Mouse (Mus musculus) T-cell, adult 2 months (primary cell): ENCODE results near the gene Pde10a.

Source experiments
- DNase-seq: peaks from one replicate; pipeline ENCODE4 v3.0.0; 2022; ENCODE audit warnings: low spot score

The Pde10a gene

DNA sequence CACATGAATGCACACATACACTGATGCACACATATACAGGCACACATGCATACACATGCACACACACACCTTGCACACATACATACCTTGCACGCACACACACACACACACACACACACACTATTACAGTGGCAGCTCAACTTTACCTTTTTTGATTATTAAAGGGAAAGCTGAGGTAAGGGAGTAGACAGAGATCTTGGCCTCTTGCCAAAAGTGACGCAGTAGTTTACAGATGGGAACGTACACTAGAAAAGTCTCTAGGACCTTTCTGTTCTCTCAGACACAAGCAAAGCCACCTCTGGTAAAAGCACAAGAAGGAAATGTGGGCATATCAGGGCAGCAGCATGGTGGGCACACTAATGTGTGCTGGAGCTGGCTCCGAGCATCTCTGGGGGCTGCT lies 317.5 kb downstream of the Pde10a start:
- DNase-seq: no peak

- no peak for DNase-seq
Measured at GRCm38 (mm10) chr17:8843941-8844340, 318.8 kb downstream of the Pde10a start.

- no peak for DNase-seq
Measured at GRCm38 (mm10) chr17:8846506-8846905, 321.3 kb downstream of the Pde10a start.

DNA sequence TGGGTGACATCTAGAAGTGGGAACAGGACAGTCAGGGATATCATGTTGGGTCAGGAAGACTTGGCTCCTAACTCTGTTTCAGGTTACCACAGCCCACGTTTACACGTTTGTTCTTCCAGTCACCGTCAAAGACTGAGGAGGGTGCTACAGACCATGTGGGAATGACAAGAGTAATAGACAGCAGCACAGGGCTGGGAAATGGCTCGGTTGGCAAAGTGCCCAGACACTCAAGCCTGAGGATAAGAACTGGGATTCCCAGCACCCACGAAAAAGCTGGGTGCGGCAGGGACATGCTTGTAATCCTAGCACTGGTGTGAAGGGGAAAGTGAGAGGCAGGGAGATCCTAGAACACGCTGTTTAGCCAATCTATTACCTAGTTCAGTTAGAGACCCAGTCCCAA lies 322.4 kb downstream of the Pde10a start:
- DNase-seq: no peak

DNA sequence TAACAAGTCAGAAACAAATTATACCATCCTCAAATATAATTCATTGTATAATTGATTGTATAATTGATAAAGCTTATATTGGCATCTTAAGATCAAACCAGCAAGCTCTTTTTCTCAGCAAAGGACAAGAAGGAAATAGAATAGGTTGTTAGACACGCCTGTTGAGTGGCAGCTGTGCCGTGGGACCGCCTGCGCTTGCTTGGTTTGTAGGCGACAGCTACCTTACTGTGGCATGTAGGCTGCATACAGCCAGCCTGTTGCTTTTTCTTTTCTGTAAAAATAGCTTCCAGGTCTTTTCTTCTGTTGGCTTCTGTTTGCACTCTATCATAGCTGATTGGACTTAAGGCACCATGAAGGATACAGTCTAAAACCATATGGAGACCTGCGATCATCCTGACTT lies 326.7 kb downstream of the Pde10a start:
- no peak for DNase-seq

DNA sequence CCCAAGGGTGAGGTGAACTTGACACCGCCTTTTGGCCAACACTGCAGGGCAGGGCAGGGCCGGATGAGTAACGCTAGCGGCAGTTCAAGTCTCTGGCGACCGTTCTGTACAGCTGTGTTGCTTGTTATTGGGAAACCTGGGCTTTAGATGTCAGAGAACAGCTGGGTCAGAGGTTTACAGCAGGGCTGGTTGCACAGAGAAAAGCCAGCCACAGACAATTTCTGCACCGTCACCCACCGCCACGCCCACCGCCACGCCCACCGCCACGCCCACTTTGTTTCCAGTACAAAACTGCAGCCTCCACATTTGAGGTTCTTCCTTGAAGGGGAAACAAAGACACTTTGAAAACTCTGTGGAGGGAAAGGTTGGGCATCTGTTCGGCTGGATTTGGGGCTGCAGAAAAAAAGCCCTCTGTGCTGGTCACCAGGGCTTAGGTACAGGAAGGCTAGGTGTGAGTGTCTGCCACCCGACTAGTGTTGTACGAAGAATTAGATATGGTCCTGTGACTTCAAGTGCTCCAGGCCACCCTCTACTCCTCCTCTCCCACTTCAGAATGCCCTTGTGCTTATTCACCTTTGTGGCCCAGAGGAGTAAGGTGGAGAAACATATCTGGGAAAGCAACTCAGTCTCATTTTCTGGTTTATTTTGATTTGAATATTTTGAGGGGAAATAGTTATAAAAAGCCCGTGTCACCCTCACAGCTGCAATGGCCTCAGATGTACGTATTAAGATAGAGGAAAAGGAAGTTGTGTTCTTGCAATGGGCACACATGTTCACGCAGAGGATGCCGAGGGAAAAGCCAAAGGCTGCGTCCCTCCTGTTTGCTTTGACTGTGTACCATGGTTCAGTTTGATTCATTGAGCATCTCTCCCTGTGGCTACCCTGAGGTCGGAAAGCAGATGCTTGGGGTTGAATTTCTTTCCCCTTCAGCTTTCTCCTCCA lies 331.5 kb downstream of the Pde10a start:
- peak; percentile 51 for DNase-seq

DNA sequence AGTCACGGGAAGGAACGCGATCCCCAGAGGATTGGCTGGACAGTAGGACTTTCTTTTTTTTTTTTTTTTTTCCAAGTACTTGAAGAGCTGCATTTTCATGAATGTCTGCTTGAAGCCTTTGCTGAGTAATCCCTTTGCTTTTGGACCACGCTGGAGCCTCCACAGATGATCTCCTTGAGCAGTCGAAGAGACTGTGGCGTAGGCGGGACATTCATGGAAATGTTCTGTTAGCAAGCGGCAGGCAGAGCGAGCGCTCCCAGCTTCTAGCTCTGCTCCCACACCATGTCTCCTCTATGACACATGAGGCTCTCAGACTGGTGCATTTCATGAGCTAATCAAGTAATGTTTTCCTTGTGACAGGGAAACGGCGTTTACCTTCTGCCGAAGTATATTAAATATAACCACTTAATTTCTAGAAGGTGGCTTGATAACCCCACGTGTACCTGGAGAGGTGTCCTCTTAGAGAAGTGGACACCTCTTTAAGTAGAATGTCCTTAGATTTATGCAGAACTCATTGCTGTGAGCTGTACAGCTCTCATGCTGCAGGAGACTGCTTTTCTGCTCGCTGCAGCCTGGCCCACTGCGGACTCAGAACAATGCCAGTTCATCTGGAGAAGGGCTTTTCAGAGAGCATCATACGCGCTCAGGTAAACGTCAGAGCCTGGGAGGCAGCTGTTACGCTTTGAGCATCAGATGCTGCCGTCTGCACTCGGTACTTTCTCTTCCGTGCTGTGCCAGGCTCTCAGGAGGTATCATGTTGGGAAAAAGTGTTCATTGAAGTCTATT lies 333.7 kb downstream of the Pde10a start:
- no peak for DNase-seq

- DNase-seq: no peak
Measured at GRCm38 (mm10) chr17:8859489-8859888, 334.3 kb downstream of the Pde10a start.

DNA sequence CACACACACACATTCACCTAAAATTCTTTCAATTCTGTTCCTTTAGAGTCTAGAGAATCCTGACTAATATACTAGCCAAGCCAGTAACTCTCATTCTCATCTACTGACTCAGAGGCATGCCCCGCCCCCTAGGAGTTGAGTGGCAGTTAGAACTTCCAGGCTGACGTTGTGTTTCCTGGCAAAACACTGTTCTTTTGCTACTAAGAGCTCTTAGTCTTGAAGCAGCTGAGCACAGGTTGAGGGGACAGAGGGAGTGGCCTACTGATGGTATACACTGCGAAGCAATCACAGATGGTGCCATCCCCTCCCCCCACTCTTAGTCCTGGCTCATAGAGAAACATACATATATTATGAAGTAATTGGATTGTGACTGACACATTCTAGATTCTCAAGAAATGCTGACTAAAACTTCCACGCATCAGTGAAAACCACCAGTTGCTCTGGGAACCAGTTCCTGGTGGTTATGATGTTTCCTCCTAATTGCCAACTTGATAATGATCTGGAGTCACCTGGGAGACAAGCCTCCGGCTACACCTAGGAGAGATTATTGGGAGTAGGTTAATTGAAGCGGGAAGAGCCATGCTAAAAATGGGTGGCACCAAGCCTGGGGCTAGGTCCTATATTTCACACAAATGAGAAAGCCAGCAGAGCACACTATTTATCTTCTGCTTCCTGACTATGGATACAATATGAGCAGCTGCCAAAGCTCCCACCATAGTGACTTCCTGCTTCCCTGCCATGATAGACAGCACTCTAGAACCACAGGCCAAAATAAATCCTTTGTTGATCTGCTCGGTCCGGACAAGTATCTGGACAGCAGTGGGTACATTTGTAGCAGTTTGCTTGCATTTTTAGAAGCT lies 339.7 kb downstream of the Pde10a start:
- no peak for DNase-seq

DNA sequence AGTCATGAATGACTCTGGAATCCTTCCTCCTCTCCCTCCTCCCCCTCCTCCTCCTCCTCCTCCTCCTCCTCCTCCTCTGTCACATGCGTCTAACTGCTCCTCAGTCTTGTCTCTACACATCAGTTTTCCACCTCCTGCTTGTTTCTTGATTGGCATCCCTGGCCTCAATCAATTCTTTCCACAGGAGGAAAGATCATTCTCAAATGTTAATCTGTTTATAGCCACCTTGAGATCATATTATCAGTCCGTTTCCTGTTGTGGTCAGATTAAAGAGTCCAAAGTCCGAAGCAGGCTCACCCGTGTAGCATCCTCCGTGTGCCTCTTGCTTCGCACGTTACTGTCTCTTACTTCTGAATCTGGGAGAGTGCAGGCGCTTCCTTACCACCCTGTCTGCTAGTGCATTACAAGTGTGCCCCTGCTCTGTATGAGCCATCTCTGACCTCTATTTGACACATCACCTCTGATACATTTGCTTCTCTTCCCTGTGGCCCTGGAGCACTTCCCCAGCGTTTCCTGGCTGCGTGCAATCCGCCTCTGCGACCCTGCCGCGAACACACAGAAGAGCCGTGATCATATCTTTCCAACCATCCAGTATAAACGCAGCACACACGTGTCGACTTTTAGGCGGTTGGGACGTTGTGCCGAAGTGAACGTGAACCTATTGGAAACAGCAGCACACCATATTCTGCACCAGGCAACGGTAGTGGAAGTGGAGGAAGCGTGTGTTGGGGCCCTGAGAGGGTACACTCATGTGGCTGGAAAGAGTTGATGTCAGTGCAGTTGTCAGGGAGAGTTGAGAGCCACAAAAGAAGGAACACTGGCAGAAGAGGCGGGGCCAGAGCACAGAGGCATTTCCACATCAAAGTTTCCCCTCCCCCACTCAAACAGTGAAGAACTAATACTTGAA lies 342.4 kb downstream of the Pde10a start:
- DNase-seq: no peak

GRCm38 (mm10) chr17:8869287-8869686 lies 344.1 kb downstream of the Pde10a start:
- DNase-seq: no peak

DNA sequence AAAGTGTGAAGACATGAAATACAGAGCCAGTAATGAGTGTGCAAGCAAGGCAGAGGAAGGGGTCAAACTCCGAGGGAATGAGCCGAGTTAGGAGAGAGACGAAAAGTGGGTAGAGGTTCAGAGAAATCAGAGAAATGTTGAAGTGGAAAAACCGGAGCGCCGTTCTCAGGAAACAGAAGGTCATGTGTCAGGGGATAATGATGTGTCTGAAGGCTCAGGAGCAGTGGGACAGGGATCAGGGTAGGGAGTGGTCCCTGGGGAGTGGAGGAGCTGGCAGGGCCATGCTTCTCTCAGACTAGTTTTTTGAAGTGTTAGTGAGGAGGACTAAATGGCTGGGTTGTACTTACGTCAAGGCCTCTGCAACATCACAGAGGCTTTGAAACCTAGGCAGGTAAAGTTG lies 345.7 kb downstream of the Pde10a start:
- no peak for DNase-seq

- DNase-seq: no peak
Measured at GRCm38 (mm10) chr17:8871396-8871795, 346.2 kb downstream of the Pde10a start.

DNA sequence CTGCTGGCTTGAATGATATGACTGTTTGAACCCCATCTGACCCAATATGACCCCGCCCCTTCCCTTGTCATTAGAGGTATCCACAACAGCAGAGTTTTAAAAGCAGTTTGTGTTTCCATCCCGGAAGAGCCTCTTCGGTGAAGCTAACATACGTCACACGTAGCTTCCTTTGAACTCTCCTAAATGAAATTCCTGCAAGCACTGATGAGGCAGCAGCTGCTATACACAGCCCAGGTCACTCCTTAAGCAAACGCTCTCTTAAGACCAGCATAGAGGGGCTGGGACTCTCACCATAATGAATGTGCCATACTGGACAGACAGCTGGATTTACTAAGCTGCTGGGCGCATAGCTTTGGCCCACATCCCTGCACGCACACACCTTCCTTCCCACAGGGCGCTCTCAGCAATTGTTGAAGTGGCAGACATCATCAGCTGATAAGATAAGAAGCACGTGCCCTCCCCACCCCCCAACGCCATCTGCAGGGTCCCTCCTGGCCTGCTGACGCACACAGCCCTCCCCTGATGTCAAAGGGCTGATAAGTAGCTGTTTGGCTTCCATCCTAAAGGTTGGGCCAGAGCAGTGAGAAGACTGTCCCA lies 346.9 kb downstream of the Pde10a start:
- peak; percentile 23 for DNase-seq

DNA sequence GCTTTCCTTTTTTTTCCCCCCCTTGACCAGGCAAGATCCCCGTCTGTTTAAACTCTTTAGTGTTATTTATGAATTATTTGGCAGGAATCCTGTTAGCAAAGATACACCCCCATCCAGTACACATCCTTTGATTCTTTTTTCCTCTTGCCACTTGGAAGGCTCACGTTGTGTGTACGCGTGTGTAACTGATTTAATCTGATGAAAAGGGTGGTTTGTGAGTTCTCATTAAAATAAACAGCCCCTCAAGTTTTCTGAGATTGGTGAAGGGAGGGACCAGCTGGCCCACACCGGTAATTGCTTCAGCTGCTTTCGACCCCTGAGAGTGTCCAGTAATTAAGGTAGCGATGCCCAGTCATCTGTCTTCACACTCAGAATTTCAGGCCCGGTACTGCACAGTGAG lies 347.4 kb downstream of the Pde10a start:
- no peak for DNase-seq

DNA sequence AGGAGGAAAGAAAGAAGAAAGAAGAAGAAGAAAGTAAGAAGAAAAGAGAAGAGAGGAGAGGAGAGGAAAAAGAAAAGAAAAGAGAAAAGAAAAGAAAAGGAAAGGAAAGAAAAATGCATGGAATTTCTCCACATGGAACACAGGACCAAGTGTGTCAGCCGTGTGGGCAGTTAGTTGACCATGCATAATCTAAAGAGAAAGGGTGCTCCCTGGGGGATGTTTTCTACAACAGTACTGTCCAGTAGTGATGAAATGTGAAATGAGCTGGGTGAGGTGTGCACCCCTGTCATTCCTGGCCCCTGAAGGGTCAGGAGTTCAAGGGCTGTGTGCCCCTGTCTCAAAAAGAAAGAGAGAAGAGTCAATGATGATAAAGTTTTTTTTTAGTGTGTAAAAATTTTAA lies 352.9 kb downstream of the Pde10a start:
- no peak for DNase-seq

GRCm38 (mm10) chr17:8881711-8882110 lies 356.5 kb downstream of the Pde10a start:
- no peak for DNase-seq

GRCm38 (mm10) chr17:8884691-8885090 lies 359.5 kb downstream of the Pde10a start:
- DNase-seq: no peak

DNA sequence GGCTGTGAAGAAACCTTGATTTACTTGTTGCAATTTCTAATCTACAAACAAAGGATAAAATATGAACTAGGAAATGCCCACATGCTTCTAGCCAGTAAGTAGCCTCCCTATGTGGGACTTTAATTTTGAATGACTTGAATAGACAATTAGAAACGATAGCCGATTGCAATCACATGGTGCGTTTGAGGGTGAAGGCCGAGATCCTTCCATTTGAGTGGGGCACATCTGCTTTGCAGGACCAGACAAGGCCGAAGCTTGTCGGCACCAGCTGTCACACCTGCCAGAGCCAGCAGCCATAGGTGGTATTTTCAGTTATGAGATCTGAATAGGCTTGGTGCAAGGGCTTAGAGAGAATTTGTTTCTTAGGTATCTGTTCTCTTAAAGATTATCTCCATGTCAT lies 360.7 kb downstream of the Pde10a start:
- no peak for DNase-seq

- no peak for DNase-seq
Measured at GRCm38 (mm10) chr17:8888105-8888504, 362.9 kb downstream of the Pde10a start.

GRCm38 (mm10) chr17:8888639-8889038 lies 363.5 kb downstream of the Pde10a start:
- DNase-seq: no peak
